Mouse (Mus musculus): Measurements from ENCODE around the gene Tlk1. TPM values are rescaled to one million over a fixed set of nuclear protein-coding genes. Genes with fewer than 3 reads are reported as not detected.

The Tlk1 gene
- polyA plus RNA-seq, 1 experiment from 2014 or later, result 28.0 TPM

DNA sequence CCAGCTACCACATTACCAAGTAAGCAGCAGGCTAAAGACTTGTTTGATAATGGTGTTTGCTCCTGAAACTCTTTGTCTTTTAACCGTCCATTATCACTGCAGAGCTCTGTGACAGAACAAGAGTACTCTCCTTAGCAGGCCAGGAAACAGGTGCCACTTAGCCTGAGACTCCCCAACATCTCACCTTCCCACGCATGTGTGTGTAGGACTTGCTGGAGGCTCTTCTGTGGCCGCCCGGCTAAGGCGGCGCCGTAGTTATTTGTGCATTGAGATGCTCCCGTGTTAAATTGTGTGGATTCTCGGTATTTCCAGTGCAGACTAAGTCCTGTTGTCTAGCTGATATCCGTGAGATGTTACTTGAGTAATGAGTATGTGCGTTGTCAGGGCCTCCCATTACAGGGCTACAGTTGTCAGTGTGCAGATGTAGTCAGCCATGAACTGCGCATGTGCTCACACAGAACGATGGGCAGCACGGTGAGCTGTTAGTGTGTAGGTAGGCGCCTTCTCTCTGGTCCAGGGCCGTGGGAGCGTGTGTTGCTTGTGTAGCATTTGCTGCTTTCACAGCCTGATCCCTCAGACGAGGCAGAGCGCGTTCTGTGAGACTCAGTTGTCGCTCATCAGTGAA, 137.0 kb downstream of the Tlk1 start:
- Histone ChIP-seq H3K4me1 (replicated peaks) (no peaks in the 10 kb centered on the region), H3K4me2 (no peak overlapping the region), H3K27ac (no peak overlapping the region), H3K27me3 (no peaks in the 10 kb centered on the region), H3K4me3 (no peak overlapping the region), H3K9ac (no peak overlapping the region), H3K9me3 (replicated peaks) (no peaks in the 10 kb centered on the region), H3K36me3 (peaks cover 85% of the 10 kb centered on the region)
- ATAC-seq (replicated peaks; ENCODE audit: insufficient number of reproducible peaks, insufficient read depth, low FRiP score, low read depth), result no peak
- 93% methylated on average over 21 of the region's 21 CpGs for WGBS

- no peak overlapping the region for H3K4me3 ChIP-seq
- H3K27ac ChIP-seq, result no peak overlapping the region
- 83% methylated on average over 2 of the region's 2 CpGs for WGBS
- no peaks in the 10 kb centered on the region for H3K9me3 ChIP-seq (replicated peaks)
- peaks cover 93% of the 10 kb centered on the region for H3K36me3 ChIP-seq
- H3K4me1 ChIP-seq (replicated peaks), result no peaks in the 10 kb centered on the region
- H3K4me2 ChIP-seq, result no peak overlapping the region
- ATAC-seq (replicated peaks; ENCODE audit: insufficient number of reproducible peaks, insufficient read depth, low FRiP score, low read depth), result no peak
- no peaks in the 10 kb centered on the region for H3K27me3 ChIP-seq
- H3K9ac ChIP-seq, result no peak overlapping the region
These were observed 143.2 kb downstream of the Tlk1 start for GRCm38 (mm10) chr2:70682324-70682723.

DNA sequence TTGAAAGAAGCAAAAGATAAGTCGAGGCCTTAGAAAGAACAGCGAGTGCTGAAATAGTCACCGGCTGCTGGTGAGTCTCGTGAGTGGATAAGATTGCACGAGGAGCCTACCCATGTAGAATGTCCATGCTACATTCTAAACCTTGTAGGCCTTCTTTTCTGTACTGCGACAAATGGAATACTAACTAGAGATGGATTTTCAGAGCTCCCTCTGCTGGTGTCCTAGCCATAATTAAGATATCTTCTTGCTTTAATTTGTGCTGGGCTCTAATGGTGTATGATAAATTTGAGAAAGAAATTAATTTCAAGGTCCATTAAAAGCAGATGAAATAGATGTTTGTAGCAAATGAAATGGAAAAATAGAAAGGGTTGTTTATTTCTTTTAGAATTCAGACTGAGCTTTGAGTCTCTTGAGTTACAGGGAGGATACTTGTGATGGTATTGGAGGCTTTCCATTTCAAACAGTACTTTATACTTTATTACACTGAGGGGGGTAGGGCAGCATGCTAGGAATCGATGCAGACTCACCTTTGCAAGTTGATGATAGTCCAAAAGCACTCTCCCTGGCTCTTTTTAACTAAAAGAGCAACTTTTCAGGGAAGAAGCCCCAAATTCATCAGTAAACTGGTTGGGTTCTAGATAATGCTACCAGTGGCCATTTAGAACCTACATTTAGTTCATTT, 151.9 kb downstream of the Tlk1 start:
- H3K36me3 ChIP-seq, result peaks cover 8% of the 10 kb centered on the region
- WGBS, result 48% methylated on average over 7 of the region's 7 CpGs
- no peak overlapping the region for H3K9ac ChIP-seq
- ATAC-seq (replicated peaks; ENCODE audit: insufficient number of reproducible peaks, insufficient read depth, low FRiP score, low read depth), result no peak
- H3K4me3 ChIP-seq, result no peak overlapping the region
- H3K27me3 ChIP-seq, result no peaks in the 10 kb centered on the region
- peaks cover 15% of the 10 kb centered on the region for H3K4me1 ChIP-seq (replicated peaks)
- no peak overlapping the region for H3K4me2 ChIP-seq
- no peak overlapping the region for H3K27ac ChIP-seq
- H3K9me3 ChIP-seq (replicated peaks), result no peaks in the 10 kb centered on the region

GRCm38 (mm10) chr2:70672476-70672875, 153.1 kb downstream of the Tlk1 start:
- H3K9me3 ChIP-seq (replicated peaks), result no peaks in the 10 kb centered on the region
- H3K9ac ChIP-seq, result no peak overlapping the region
- H3K27ac ChIP-seq, result no peak overlapping the region
- no peak for ATAC-seq (replicated peaks; ENCODE audit: insufficient number of reproducible peaks, insufficient read depth, low FRiP score, low read depth)
- H3K4me1 ChIP-seq (replicated peaks), result peaks cover 15% of the 10 kb centered on the region
- H3K27me3 ChIP-seq, result no peaks in the 10 kb centered on the region
- no peak overlapping the region for H3K4me3 ChIP-seq
- no peaks in the 10 kb centered on the region for H3K36me3 ChIP-seq
- WGBS, result 75% methylated on average over 2 of the region's 2 CpGs
- no peak overlapping the region for H3K4me2 ChIP-seq

- ATAC-seq (replicated peaks; ENCODE audit: insufficient number of reproducible peaks, insufficient read depth, low FRiP score, low read depth), result no peak
- H3K27me3 ChIP-seq, result no peaks in the 10 kb centered on the region
- no peaks in the 10 kb centered on the region for H3K36me3 ChIP-seq
- peaks cover 15% of the 10 kb centered on the region for H3K4me1 ChIP-seq (replicated peaks)
- 19% methylated on average over 2 of the region's 2 CpGs for WGBS
- no peaks in the 10 kb centered on the region for H3K9me3 ChIP-seq (replicated peaks)
- H3K9ac ChIP-seq, result no peak overlapping the region
- H3K4me3 ChIP-seq, result no peak overlapping the region
- H3K4me2 ChIP-seq, result no peak overlapping the region
- H3K27ac ChIP-seq, result no peak overlapping the region
These were observed 155.6 kb downstream of the Tlk1 start for GRCm38 (mm10) chr2:70669896-70670295.

DNA sequence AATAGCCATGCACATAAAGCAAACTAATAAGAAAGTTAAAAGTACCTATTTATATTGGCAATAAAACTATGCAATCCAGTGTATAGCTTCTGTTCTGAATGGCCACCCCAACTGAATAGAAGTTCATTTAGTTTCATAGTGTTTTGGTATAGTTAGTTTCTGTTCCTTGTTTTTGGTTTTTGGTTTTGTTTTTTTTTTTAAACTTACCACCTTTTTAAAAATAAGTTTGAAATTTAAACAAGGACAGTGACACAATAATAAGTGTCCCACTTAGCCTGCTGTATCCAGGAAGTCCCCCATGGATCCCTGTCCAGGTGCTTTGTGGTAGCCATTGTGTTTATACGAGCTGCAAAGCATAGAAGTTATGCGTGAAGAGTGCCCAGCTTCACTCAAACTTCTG, 156.3 kb downstream of the Tlk1 start:
- ATAC-seq (replicated peaks; ENCODE audit: insufficient number of reproducible peaks, insufficient read depth, low FRiP score, low read depth), result no peak
- Histone ChIP-seq H3K36me3 (0 out of 2 replicates have a peak, but pooled peaks cover 4% of the 10 kb centered on the region), H3K27me3 (no peaks in the 10 kb centered on the region), H3K4me3 (no peak overlapping the region), H3K9me3 (replicated peaks) (no peaks in the 10 kb centered on the region), H3K4me2 (no peak overlapping the region), H3K4me1 (replicated peaks) (peaks cover 15% of the 10 kb centered on the region), H3K9ac (no peak overlapping the region), H3K27ac (no peak overlapping the region)
- WGBS, result 82% methylated on average over 2 of the region's 2 CpGs

DNA sequence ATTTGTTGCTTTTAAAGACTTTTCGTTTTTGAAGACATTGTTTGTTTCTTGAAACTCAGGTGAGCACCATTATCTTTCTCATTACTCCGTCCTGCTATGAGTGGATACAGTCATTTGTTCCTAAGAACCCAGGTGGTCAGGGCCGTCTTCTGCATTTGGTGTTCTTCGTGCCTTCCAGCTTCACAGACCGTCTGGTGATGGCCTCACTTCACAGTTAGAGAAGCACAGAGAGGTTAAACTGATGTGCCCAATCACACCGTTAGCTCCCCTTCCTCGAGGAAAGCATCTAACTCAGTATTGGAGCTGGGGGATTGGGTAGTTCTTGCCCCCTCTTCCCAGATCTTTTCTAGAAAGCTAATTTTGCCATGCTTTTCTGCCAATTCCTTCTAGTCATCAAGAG, 158.5 kb downstream of the Tlk1 start:
- Histone ChIP-seq H3K27ac (no peak overlapping the region), H3K4me1 (replicated peaks) (peaks cover 26% of the 10 kb centered on the region), H3K9me3 (replicated peaks) (no peaks in the 10 kb centered on the region), H3K9ac (no peak overlapping the region), H3K36me3 (0 out of 2 replicates have a peak, but pooled peaks cover 4% of the 10 kb centered on the region), H3K4me2 (no peak overlapping the region), H3K27me3 (no peaks in the 10 kb centered on the region), H3K4me3 (no peak overlapping the region)
- no peak for ATAC-seq (replicated peaks; ENCODE audit: insufficient number of reproducible peaks, insufficient read depth, low FRiP score, low read depth)
- 87% methylated on average over 7 of the region's 7 CpGs for WGBS

- 0 out of 2 replicates have a peak, but pooled peaks cover 4% of the 10 kb centered on the region for H3K36me3 ChIP-seq
- WGBS, result 70% methylated on average over 5 of the region's 5 CpGs
- no peaks in the 10 kb centered on the region for H3K27me3 ChIP-seq
- no peak for ATAC-seq (replicated peaks; ENCODE audit: insufficient number of reproducible peaks, insufficient read depth, low FRiP score, low read depth)
- no peaks in the 10 kb centered on the region for H3K9me3 ChIP-seq (replicated peaks)
- no peak overlapping the region for H3K9ac ChIP-seq
- H3K4me2 ChIP-seq, result no peak overlapping the region
- H3K4me3 ChIP-seq, result no peak overlapping the region
- H3K27ac ChIP-seq, result no peak overlapping the region
- H3K4me1 ChIP-seq (replicated peaks), result peaks cover 16% of the 10 kb centered on the region
These were observed 161.8 kb downstream of the Tlk1 start for GRCm38 (mm10) chr2:70663764-70664163.

Other genes starting within 250 kb of the Tlk1 start
- gene Gorasp2, start 164.2 kb downstream of the Tlk1 start, polyA plus RNA-seq (2015; fragmentation: Nextera tagmentation; extraction: Ambion mirVana), result 113 and 136 TPM in 2 replicates
- 2.4 and 2.6 TPM in 2 replicates for gene Gm26558, start 163.6 kb downstream of the Tlk1 start, polyA plus RNA-seq (2015; fragmentation: Nextera tagmentation; extraction: Ambion mirVana)
- 18.5 and 20.0 TPM in 2 replicates for gene Dcaf17, start 229.6 kb upstream of the Tlk1 start, polyA plus RNA-seq (2015; fragmentation: Nextera tagmentation; extraction: Ambion mirVana)
- gene Mettl8, start 229.9 kb upstream of the Tlk1 start, polyA plus RNA-seq (2015; fragmentation: Nextera tagmentation; extraction: Ambion mirVana), result 9.2 and 13.2 TPM in 2 replicates

Data from heart, embryonic 15.5 days (tissue).